Mouse (Mus musculus) G1E-ER4 (cell line): ENCODE measurements around the gene Hspe1. TPM values are rescaled to one million over a fixed set of nuclear protein-coding genes. Genes with fewer than 3 reads are reported as not detected.

ENCODE experiments used
- GATA1 ChIP-seq: IDR thresholded peaks from one replicate; pipeline ENCODE4 v1.8.0; 2012; ENCODE audit warnings: low read length, inconsistent platforms
- polyA plus RNA-seq: library from polyadenylated mRNA; stranded (reverse); fragments of >175 nt; gene quantifications from 2 replicates; pipeline ENCODE4 v1.2.3, GENCODE M21; 2012

Gene Hspe1
- 169 and 223 TPM in 2 replicates for polyA plus RNA-seq

- TF ChIP-seq GATA1, result no peak
These were observed at the start of gene Hspe1, which contains the start of gene Hspd1 for GRCm38 (mm10) chr1:55087932-55088610. Hspe1 (plus strand) TSS chr1:55088132. Hspd1 (minus strand) TSS chr1:55088243.

- TF ChIP-seq GATA1, result no peak
These were observed 48.0 kb upstream of the Hspe1 start for GRCm38 (mm10) chr1:55039944-55040343.

GRCm38 (mm10) chr1:55041691-55042090 is 46.2 kb upstream of the Hspe1 start:
- no peak for TF ChIP-seq GATA1

- no peak for TF ChIP-seq GATA1
These were observed 45.7 kb upstream of the Hspe1 start for GRCm38 (mm10) chr1:55042246-55042645.

GRCm38 (mm10) chr1:55043164-55043563 is 44.8 kb upstream of the Hspe1 start:
- no peak for TF ChIP-seq GATA1

GRCm38 (mm10) chr1:55048841-55049587 is 38.9 kb upstream of the Hspe1 start:
- TF ChIP-seq GATA1, result no peak

GRCm38 (mm10) chr1:55051671-55052070 is 36.3 kb upstream of the Hspe1 start:
- TF ChIP-seq GATA1, result no peak

- TF ChIP-seq GATA1, result no peak
These were observed 35.5 kb upstream of the Hspe1 start, which contains the start of gene Coq10b for GRCm38 (mm10) chr1:55052355-55052953. Coq10b (plus strand) TSS chr1:55052770.

GRCm38 (mm10) chr1:55053005-55053404 is 34.9 kb upstream of the Hspe1 start:
- TF ChIP-seq GATA1, result no peak

- no peak for TF ChIP-seq GATA1
These were observed 34.3 kb upstream of the Hspe1 start for GRCm38 (mm10) chr1:55053596-55053995.

- TF ChIP-seq GATA1, result no peak
These were observed 32.4 kb upstream of the Hspe1 start for GRCm38 (mm10) chr1:55055322-55056115.

- TF ChIP-seq GATA1, result no peak
These were observed 26.8 kb upstream of the Hspe1 start for GRCm38 (mm10) chr1:55061099-55061498.

GRCm38 (mm10) chr1:55061772-55062171 is 26.2 kb upstream of the Hspe1 start:
- TF ChIP-seq GATA1, result no peak

- TF ChIP-seq GATA1, result no peak
These were observed 13.2 kb upstream of the Hspe1 start for GRCm38 (mm10) chr1:55074757-55075156.

GRCm38 (mm10) chr1:55075652-55076394 is 12.1 kb upstream of the Hspe1 start:
- TF ChIP-seq GATA1, result peak; percentile 69
